Mouse (Mus musculus) G1E-ER4 (cell line): ENCODE measurements around the gene Col4a1. TPM values are rescaled to one million over a fixed set of nuclear protein-coding genes. Genes with fewer than 3 reads are reported as not detected.

ENCODE experiments used
- GATA1 ChIP-seq: IDR thresholded peaks from one replicate; pipeline ENCODE4 v1.8.0; 2012; ENCODE audit warnings: low read length, inconsistent platforms
- polyA plus RNA-seq: library from polyadenylated mRNA; stranded (reverse); fragments of >175 nt; gene quantifications from 2 replicates; pipeline ENCODE4 v1.2.3, GENCODE M21; 2012

The Col4a1 gene
- polyA plus RNA-seq, 1 experiment = not detected

DNA sequence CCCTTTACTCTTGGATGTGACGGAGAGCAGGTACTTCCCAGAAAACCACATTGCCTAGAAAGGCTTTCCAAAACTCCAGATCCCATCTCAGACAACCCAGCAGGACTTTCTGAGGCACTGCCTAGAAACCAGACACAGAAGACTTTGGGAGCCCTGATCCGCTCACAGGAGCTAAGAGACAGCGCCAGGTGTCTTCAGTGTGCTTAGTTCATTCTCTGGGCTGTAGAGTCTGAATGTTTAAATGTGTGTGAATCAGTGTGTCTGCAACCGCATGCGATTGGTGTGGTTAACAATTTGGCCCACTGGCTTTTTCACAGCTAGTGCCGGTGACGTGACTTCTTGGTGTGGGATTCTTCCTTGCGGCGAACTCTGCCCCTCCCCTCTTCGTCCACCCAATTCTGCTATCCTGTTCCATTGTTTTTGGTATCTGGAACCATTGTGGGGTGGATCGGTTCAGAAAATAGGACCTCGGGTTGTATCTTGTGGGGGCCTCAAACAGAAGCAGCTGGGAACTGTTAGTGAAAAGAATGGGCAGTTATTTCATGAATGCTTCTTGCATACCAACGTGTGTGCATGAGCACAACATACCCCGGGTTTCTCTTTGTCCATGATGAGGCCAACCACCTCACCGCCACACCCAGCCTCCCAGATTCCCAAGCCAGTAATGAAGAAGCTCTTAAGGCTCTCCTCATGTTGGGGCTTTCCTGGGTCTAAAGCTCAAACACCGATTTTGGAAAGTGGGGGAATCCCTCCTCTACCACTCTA, 2.7 kb upstream of the Col4a1 start:
- TF ChIP-seq GATA1 = no peak

- no peak for TF ChIP-seq GATA1
Observed at GRCm38 (mm10) chr8:11314613-11315012, 2.0 kb upstream of the Col4a1 start.

DNA sequence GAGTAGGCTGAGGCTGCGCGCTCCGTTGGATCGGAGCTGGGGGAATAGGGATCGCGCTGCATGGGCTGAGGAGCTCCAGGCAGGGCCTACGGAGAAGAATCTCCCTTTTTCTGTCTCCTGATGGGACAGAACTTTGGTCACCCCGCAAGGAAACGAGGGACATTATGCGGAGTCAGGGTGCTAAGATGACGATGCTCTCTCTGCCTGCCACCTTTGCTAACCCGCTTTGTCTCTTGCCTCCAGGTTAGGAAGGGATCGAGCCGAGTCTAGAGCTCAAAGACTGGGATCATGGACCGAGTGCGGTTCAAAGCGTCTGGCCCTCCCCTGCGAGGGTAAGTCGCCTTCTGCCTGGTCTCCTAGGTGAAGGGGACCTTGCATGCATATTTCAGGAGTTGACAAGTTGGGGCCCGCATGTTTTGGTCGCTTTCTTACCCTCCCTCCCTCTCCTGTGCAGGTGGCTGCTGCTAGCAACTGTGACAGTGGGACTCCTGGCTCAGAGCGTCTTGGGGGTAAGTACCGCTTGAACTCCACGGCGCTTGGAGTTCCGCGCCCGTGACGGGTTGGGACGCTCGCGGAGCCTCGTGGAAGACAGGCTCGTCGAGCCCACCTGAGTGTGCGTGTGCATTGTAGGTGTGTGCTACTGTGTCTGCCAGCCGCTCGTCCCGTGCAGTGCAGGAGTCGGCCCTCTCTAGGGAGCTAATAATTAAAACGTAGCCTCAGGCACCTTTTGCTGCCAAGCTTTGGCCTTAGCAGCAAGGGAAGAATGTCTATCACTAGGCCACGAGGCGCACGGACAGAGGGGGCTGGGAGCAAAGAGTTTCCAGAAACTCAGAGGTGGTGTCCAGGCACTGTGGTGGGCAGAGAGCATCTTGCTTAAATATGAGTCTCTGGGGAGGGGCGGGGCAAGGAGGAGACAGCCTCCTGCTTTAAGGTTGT, 818 bp upstream of the Col4a1 start:
- TF ChIP-seq GATA1 = no peak

DNA sequence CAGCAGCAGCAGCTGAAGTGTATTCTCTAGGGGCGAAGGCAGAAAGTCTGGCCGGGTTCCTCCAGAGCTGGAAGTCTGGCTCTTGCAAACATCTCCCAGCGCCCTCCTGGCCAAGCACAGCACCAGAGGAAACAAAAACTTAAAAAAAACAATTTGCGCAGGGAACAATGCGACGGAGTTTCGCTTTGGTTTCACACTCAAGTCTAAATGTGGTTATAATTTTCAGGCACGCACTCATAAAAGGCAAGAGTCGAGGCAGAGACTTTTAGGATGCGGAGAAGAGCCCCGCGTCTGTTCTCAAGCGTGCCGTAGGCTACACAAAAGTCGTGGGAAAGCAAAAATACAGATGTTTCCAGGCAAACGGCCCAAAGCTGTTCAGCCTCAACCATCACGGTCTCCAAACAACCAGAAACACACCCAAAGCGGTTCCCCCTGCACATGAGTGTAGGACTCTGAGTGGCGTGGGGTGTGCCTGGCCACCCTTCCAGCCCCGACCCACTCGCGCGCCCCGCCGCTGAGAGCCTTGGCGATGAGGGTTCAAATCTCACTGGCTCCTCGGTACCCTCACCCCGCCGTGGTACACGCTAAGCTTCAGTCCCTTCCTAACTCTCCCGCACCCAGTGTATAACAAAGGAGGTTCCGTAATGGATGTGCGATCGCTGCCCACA, 811 bp downstream of the Col4a1 start:
- no peak for TF ChIP-seq GATA1

GRCm38 (mm10) chr8:11310049-11310448, 2.6 kb downstream of the Col4a1 start:
- TF ChIP-seq GATA1 = no peak

- TF ChIP-seq GATA1 = no peak
Observed at GRCm38 (mm10) chr8:11309226-11309625, 3.4 kb downstream of the Col4a1 start.

- TF ChIP-seq GATA1 = no peak
Observed at GRCm38 (mm10) chr8:11308570-11308998, 4.0 kb downstream of the Col4a1 start.

- no peak for TF ChIP-seq GATA1
Observed at GRCm38 (mm10) chr8:11307451-11307850, 5.2 kb downstream of the Col4a1 start.

- TF ChIP-seq GATA1 = no peak
Observed at GRCm38 (mm10) chr8:11305539-11305938, 7.1 kb downstream of the Col4a1 start.

- no peak for TF ChIP-seq GATA1
Observed at GRCm38 (mm10) chr8:11304027-11304601, 8.5 kb downstream of the Col4a1 start.

GRCm38 (mm10) chr8:11300436-11300835, 12.2 kb downstream of the Col4a1 start:
- no peak for TF ChIP-seq GATA1

DNA sequence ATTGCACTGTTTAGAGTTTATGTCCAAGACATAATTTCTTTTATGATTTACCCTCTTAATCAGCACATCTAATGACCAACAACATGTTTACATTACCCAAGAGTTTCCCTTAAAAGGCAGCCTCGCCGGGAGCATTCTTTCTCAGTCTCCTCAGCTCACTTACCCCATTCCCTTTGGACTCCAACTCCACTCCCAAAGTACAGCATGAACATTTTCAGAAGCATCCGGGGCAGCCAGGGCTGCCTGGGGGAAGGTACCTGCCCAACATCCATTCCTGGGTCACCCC, 13.4 kb downstream of the Col4a1 start:
- TF ChIP-seq GATA1 = no peak

- TF ChIP-seq GATA1 = no peak
Observed at GRCm38 (mm10) chr8:11298531-11299316, 13.9 kb downstream of the Col4a1 start.

DNA sequence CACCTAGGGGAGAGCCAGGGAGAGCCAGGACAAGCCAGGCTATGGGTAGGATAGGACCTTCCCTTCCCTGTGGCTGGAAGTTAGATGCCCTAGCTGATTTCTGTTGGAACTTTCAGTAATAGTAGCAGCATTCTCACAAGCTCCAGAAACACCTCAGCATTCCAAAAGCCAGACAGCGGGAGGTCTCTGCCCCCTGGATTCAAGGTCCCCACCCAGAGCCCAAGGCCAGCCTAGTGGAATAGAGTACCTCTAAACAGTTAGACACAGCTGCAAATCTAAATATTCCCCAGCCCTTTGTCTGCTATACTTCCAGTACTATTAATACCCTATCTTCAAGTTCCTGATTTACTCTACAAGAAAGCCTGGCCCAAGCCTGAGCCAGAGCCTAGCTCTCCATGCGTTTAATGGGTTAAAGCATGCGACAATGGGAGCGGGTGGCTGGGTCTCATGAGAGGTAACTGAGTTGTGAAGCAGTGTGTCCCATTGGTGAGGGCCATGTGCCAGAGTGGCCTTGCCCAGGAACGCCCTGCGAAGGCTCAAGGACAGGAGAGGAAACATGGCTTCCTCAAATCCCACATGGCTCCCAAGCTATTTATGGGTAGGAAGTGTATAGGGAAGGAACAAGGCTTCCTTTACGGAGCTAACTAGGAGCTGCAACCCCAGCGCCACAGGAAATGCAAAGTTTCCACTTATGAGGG, 15.3 kb downstream of the Col4a1 start:
- TF ChIP-seq GATA1 = no peak

- TF ChIP-seq GATA1 = no peak
Observed at GRCm38 (mm10) chr8:11296282-11296943, 16.2 kb downstream of the Col4a1 start.
